Mouse (Mus musculus) skeletal muscle tissue, adult 2 months (tissue): ENCODE results near the gene Pnrc2.

Source experiments
- DNase-seq: peaks from one replicate; pipeline ENCODE4 v3.0.0-alpha.2; 2012; ENCODE audit warnings: low read depth, low spot score

Gene Pnrc2

GRCm38 (mm10) chr4:135892884-135893283 is 19.2 kb upstream of the Pnrc2 start:
- no peak for DNase-seq

DNA sequence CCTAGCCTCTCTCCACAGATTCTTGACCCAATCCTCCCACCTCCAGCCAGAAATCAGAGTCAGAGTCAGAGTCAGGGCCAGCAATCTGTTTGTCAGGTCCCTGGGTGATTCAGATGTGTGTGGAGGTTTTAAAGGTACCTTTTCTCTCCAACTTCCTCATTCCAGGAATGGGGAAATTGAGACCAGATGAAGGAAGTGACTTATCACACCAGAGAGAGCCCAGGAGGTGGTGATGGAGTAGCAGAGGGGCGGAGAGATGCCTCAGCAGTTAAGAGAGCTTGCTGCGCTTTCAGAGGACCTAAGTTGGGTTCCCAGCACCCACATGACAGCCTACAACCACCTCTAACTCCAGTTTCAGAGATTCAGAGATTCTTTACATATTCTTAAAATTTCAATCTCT is 17.9 kb upstream of the Pnrc2 start:
- DNase-seq = no peak

- peak; percentile 61 for DNase-seq
These were observed 16.2 kb upstream of the Pnrc2 start for GRCm38 (mm10) chr4:135889884-135890283.

DNA sequence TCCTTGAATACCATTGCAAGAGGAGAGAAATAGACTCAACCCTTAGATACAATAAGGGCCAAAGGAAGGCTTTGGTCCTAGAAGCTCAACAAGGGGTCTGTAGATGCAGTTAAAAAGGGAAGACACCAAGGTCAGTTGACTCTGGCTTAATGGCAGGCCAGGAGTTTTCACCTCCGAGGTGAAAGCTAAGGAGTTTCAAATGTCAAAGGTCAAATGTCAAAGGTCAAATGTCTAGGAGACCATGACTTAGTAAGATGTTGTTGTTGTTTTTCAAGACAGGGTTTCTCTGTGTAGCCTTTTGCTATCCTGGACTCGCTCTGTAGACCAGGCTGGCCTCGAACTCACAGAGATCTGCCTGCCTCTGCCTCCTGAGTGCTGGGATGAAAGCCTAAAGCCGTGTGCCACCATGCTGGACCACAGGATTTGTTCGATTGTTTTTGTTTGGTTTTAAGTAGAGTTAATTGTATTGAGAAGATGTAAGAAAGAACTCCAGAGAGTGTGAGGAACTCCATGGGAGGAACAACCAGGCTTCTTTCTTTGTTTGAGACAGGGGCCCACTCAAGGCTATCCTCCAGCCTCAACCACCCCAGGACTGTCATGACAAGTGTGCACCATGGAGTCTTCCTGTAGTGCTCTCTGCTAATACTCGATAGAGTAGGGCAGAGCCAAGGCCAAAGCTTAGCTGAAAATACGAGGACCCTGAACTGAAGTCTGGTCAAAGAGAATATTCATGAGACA is 15.7 kb upstream of the Pnrc2 start:
- no peak for DNase-seq

GRCm38 (mm10) chr4:135888448-135889057 is 14.9 kb upstream of the Pnrc2 start:
- no peak for DNase-seq

GRCm38 (mm10) chr4:135886184-135886583 is 12.5 kb upstream of the Pnrc2 start:
- DNase-seq = no peak

DNA sequence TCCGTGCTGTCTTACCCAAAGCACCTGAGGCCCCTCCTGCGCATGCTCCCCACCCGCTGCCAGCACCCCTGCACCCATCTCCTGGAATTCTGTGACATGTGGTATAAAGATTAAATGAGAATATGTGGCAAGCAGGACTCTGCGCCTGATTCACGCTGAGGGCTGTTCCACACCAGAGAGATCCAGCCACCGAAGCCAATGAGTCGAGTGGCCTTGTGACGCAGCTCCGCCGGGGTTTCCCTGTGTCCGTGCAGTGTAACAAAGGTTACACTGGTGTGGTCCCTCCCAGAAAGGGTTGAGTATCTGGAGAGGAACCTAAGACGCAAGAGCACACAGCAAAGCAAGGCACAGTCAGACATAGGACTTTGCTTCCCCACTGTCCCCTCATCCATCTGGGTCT is 12.0 kb upstream of the Pnrc2 start:
- DNase-seq = no peak

- no peak for DNase-seq
These were observed 10.9 kb upstream of the Pnrc2 start for GRCm38 (mm10) chr4:135884531-135884930.

GRCm38 (mm10) chr4:135883881-135884516 is 10.3 kb upstream of the Pnrc2 start:
- no peak for DNase-seq

DNA sequence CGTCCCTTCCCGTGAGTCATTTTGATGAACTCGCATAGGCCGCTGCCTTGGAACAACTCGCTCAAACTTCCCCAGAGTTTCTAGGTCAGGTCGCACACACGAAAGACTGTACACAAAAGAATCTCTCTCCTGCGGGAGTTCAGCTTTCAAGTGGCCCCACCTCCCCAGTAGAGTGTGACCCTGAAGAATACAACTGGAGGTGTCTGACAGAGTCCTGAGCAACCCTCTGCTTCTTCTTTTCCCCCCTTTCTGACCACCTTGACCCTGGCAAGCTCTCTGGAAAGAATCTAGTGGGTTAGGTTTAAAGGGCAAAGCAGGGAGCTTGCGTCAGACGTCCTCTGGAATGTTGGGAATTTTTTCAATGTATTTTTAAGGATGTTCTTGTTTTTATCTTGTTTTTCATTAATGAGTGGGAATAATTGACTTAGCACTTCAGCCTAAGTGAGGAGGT is 9.8 kb upstream of the Pnrc2 start:
- DNase-seq = no peak

DNA sequence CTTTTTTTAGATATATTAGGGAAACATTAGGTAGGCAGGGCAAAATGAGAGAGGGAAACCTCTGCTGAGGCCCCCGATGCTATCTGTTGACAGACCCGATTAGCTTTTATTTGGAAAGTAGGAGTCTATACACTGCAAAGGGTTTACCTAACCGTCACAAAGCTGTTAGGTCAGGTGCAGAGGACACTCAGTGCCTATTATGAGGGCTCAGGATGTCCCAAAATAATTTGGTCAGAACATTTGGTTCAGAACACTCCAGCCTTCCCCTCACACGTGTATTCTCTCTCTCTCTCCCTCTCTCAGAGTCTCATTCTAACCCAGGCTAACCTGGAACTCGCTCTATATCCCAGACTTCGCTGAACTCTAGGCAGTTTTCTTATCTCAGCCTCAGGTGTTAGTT is 8.4 kb upstream of the Pnrc2 start:
- DNase-seq = no peak

- no peak for DNase-seq
These were observed 6.9 kb upstream of the Pnrc2 start for GRCm38 (mm10) chr4:135880576-135880975.

- DNase-seq = no peak
These were observed 6.4 kb upstream of the Pnrc2 start for GRCm38 (mm10) chr4:135880018-135880417.

DNA sequence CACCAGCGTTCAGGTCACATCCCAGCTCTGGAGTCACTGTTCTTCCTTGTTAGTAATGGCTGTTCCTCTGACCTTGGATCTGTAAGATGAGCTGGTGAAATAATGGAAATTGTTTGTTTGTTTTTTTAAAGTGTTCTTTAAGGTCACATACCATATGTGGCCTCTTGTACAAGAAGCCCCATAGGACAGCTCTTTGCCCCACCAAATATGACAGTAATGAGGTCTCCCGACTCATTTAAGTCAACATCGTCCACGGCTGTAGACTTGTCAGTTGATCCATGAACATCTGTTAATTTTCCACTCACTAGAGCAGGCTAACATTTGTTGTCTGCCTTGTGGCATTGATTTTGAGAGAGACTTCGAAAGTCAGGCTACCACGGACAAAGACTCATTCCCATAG is 5.4 kb upstream of the Pnrc2 start:
- DNase-seq = no peak

DNA sequence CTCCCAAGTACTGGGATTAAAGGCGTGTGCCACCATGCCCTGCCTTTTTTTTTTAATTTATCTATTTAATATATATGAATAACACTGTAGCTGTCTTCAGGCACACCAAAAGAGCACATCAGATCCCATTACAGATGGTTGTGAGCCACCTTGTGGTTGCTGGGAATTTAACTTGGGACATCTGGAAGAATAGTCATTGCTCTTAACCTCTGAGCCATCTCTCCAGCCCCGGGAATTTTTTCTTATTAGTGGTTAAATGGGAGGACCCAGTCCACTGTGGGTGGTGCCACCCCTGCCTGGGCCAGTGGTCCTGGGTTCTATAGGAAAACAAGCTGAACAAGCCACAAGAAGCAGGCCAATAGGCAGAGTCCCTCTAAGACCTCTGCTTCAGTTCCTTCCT is 4.1 kb upstream of the Pnrc2 start:
- no peak for DNase-seq

GRCm38 (mm10) chr4:135876583-135877020 is 3.0 kb upstream of the Pnrc2 start:
- DNase-seq = peak; percentile 86

DNA sequence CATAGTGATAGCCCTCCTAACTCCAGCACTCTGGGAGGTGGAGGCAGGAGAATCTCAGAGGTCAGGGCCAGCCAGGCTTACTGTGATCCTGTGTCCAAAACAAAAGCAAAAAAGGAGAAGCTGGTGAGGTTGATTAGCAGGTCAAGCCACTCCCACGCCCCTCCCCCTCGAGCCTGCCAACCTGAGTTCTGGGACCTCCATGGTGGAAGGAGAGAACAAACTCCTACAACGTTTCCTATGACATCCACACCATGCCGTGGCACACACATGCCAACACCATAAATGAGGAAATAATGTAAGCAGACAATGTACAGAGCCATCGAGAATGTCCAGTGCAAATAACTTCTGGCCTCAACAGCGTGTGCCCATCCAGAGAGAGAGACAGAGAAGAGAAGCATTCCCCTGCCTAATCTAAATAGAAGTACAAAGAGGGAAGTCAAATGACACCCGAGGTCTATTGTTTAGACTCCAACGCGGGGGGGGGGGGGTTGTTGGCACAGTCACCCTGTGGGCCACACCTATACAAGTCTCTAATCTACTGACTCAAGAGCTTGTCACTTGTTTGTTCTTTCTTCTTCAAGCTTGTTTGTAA is 2.4 kb upstream of the Pnrc2 start:
- no peak for DNase-seq

- no peak for DNase-seq
These were observed 1.9 kb upstream of the Pnrc2 start for GRCm38 (mm10) chr4:135875546-135875945.

DNA sequence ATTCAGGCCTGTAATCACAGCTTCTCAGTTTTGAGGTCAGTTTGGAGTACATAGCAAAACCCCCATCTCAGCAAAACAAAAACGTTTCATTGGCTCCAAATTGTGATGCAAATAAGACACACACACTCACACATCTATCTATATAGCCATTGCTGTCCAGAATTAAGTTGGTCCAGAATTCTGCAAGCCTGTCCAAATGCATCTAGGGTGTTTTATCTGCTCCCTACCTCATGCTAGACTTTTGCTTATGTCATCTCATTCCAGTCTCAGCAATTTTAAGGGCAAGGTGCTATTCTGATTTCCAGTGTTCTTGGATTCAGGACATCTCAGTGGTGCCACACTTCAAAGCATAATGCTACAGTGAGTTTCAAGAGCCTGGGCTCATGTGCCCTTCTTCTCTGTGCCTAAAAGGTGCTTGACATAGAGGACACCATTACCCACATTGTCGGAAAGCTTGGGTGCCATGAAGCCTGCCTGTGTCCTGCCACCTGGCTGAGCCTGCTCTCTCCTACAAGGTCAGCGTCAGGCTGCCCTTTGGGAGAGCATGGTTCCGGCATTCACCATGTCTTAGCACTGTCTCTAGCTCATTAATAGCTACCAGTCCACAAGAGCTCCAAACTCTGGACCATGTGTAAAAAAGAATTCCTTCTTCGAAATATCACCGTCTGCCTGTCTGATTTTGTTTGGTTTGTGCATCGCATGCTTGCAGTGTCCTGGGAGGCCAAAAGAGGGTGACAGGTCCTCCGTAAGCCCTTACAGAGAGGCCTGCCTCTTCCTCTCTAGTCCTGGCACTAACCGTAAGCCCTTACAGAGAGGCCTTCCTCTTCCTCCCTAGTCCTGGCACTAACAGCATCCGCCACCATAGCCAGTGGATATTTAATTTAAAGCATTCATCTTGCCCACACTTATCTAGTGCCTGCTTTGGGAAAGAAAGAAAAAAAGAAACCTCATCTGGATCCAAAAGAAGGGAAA is 1.2 kb upstream of the Pnrc2 start:
- DNase-seq = no peak

DNA sequence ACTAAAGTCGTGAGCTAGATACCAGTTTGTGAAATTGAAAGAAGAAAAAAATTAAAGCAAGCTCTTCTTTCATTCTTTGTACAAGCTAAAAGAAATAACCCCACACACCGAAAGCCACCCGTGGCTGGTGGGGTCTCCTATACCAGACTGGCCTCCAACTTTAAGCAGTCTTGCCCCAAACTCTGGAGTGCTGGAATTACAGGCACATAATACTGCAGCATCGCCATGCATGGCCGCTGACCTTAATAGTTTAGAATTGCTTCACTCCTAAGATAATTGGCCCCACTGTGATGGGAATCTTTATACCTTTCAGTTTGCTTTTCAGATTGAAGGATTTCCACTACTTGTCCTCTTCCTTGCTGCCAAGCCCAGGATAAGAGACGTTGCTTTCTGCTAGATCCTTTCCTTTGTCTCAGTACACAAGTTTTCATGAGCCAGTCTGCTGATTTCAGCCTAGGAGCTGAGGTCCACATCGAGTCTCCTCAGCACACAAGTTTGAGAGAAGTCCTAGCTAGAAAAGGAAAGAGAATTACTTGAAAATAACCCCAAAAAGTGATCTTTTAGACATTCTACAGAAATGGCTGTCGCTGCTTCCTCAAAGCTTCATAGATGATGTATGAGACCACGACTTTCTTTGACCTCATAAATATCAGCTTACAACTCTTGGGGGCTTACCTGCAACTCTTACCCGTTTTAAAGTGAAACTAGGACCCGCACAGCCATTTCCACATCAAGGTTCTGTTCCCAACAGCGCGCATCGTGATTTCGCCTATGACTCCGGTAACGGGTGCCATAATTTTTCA is 860 bp downstream of the Pnrc2 start:
- DNase-seq = no peak
